8 mouse cellular contexts compared by ENCODE assay signal in genomic region chr2:71580632-71581466, GRCm38 (mm10). TPM values are rescaled to one million over a fixed set of nuclear protein-coding genes. Genes with fewer than 3 reads are reported as not detected.
DNase-seq lines count a peak whose midpoint lies in the region; ATAC-seq lines count a peak whose summit lies in the region.

No protein-coding gene starts in this region.

- peak; percentile 60 for DNase-seq in R1 (ENCODE audit: low read depth, low spot score)
- DNase-seq in cerebellum, postnatal 4 days (ENCODE audit: low spot score in 2 of 2): peak; percentile 42 to 64
- DNase-seq in gastrocnemius, postnatal 14 days: peak; percentile 67
- peak; percentile 50 for DNase-seq in induced T-regulatory cell, adult 2 months (ENCODE audit: low read depth)
- DNase-seq in left cerebral cortex, postnatal 36 days (ENCODE audit: low spot score in 2 of 2): peak; percentile 40 to 63
- peak; percentile 66 for DNase-seq in right cerebral cortex, postnatal 4 days

- peak; percentile 86 for ATAC-seq in megakaryocyte-erythroid progenitor cell, adult 5-6 weeks (replicated peaks; ENCODE audit: low FRiP score, low TSS enrichment, poor library complexity, severe bottlenecking)
- no peak for ATAC-seq in erythroid progenitor cell, adult 5-6 weeks (replicated peaks; ENCODE audit: low FRiP score, poor library complexity, severe bottlenecking)

- intact Hi-C loops in gastrocnemius, postnatal 14 days (cut with DNase I; ENCODE audit: low total_unique reads): no loop called here
- intact Hi-C loops in left cerebral cortex, postnatal 36 days (cut with DNase I): loop anchor here (5.0 kb wide), 1 partner anchor 231 kb away; no protein-coding TSS in a partner anchor

RNA-seq across cellular contexts. Expression of gene Dlx2, which starts 34.3 kb away (rescaled TPM):
- total RNA-seq in gastrocnemius, postnatal 14 days (2021): under 1 TPM in 1 of 2 experiments, not detected in 1; 0.10 TPM
- 1 to 10 TPM; 6.0 to 6.4 TPM for total RNA-seq in left cerebral cortex, postnatal 36 days (2021)
- total RNA-seq in megakaryocyte-erythroid progenitor cell, adult 5-6 weeks (2014; fragmentation: Nextera tagmentation): not detected in 2 replicates
- total RNA-seq in megakaryocyte-erythroid progenitor cell, adult 5-6 weeks (2017): not detected in 2 replicates
- not detected in 2 replicates for total RNA-seq in erythroid progenitor cell, adult 5-6 weeks (2015; ENCODE audit: low replicate concordance)
- not detected in 2 replicates for total RNA-seq in erythroid progenitor cell, adult 5-6 weeks (2017; ENCODE audit: low replicate concordance)

RNA-seq across cellular contexts. Expression of gene Dlx1, which starts 52.9 kb away (rescaled TPM):
- total RNA-seq in gastrocnemius, postnatal 14 days (2021): under 1 TPM in 1 of 2 experiments, not detected in 1; 0.09 TPM
- total RNA-seq in left cerebral cortex, postnatal 36 days (2021): 10 to 100 TPM; 19.4 to 21.5 TPM
- not detected in 2 replicates for total RNA-seq in megakaryocyte-erythroid progenitor cell, adult 5-6 weeks (2014; fragmentation: Nextera tagmentation)
- 0.19 TPM in 1 of 2 replicates, not detected in the other for total RNA-seq in megakaryocyte-erythroid progenitor cell, adult 5-6 weeks (2017)
- 2.2 TPM in 1 of 2 replicates, not detected in the other for total RNA-seq in erythroid progenitor cell, adult 5-6 weeks (2015; ENCODE audit: low replicate concordance)
- not detected in 2 replicates for total RNA-seq in erythroid progenitor cell, adult 5-6 weeks (2017; ENCODE audit: low replicate concordance)

Comparison
In these comparisons a context has a peak if more than half of its experiments do, and no peak if none do; other contexts are left out.
1. RNA of gene Dlx2, which starts 34.3 kb away (total RNA-seq): 6.0 to 6.4 TPM in left cerebral cortex, postnatal 36 days; 0.10 TPM in gastrocnemius, postnatal 14 days, not detected in megakaryocyte-erythroid progenitor cell, adult 5-6 weeks and not detected in erythroid progenitor cell, adult 5-6 weeks; every median in the first group is over 4 times any median in the second.
2. RNA of gene Dlx1, which starts 52.9 kb away (total RNA-seq): 19.4 to 21.5 TPM in left cerebral cortex, postnatal 36 days; 0.09 TPM in gastrocnemius, postnatal 14 days, 0.19 TPM in megakaryocyte-erythroid progenitor cell, adult 5-6 weeks and 2.2 TPM in erythroid progenitor cell, adult 5-6 weeks; every median in the first group is over 4 times any median in the second.
3. Peak in every context shown above with its lines, with median percentiles within 50 percentile points of each other: DNase-seq.